Mouse (Mus musculus): ENCODE data around the gene Abcc6. TPM values are rescaled to one million over a fixed set of nuclear protein-coding genes. Genes with fewer than 3 reads are reported as not detected.

The Abcc6 gene
- polyA plus RNA-seq, 1 experiment from 2014 or later, result 3.3 TPM

- Histone ChIP-seq H3K4me1 (replicated peaks) (peaks cover 14% of the 10 kb centered on the region), H3K27me3 (replicated peaks) (no peaks in the 10 kb centered on the region), H3K9ac (no peak overlapping the region), H3K4me2 (replicated peaks) (no peak overlapping the region), H3K9me3 (no peaks in the 10 kb centered on the region), H3K27ac (no peak overlapping the region), H3K36me3 (peaks cover 38% of the 10 kb centered on the region), H3K4me3 (replicated peaks) (no peak overlapping the region)
- ATAC-seq, result no peak
- WGBS, result 81% methylated on average over 10 of the region's 10 CpGs
Measured at GRCm38 (mm10) chr7:46044106-46044505, 14.0 kb upstream of the Abcc6 start.

GRCm38 (mm10) chr7:46039873-46040272 is 9.8 kb upstream of the Abcc6 start:
- H3K4me1 ChIP-seq (replicated peaks), result peaks cover 29% of the 10 kb centered on the region
- peak; percentile 63 for ATAC-seq
- H3K36me3 ChIP-seq, result peaks cover 23% of the 10 kb centered on the region
- H3K9me3 ChIP-seq, result no peaks in the 10 kb centered on the region
- H3K4me3 ChIP-seq (replicated peaks), result no peak overlapping the region
- no peaks in the 10 kb centered on the region for H3K27me3 ChIP-seq (replicated peaks)
- H3K27ac ChIP-seq, result peak overlapping the region; percentile 68
- H3K9ac ChIP-seq, result no peak overlapping the region
- WGBS, result 35% methylated on average over 2 of the region's 2 CpGs
- H3K4me2 ChIP-seq (replicated peaks), result no peak overlapping the region

- Histone ChIP-seq H3K9ac (no peak overlapping the region), H3K27ac (0 out of 2 replicates have a peak overlapping the region, but pooled peaks have one; percentile 76), H3K4me2 (replicated peaks) (peak overlapping the region; percentile 35; the same call in 1 of the 2 replicates), H3K36me3 (peaks cover 16% of the 10 kb centered on the region), H3K4me3 (replicated peaks) (no peak overlapping the region), H3K9me3 (no peaks in the 10 kb centered on the region), H3K27me3 (replicated peaks) (no peaks in the 10 kb centered on the region), H3K4me1 (replicated peaks) (peaks cover 35% of the 10 kb centered on the region)
- ATAC-seq, result peak; percentile 50
- WGBS, result 64% methylated on average over 6 of the region's 6 CpGs
Measured at GRCm38 (mm10) chr7:46037433-46037832, 7.3 kb upstream of the Abcc6 start.

GRCm38 (mm10) chr7:46035468-46035867 is 5.4 kb upstream of the Abcc6 start:
- Histone ChIP-seq H3K27me3 (replicated peaks) (no peaks in the 10 kb centered on the region), H3K27ac (0 out of 2 replicates have a peak overlapping the region, but pooled peaks have one; percentile 58), H3K36me3 (no peaks in the 10 kb centered on the region), H3K9me3 (no peaks in the 10 kb centered on the region), H3K9ac (no peak overlapping the region; the same call in 1 of the 2 replicates), H3K4me2 (replicated peaks) (peak overlapping the region; percentile 71), H3K4me3 (replicated peaks) (peak overlapping the region; percentile 94; the same call in 1 of the 2 replicates), H3K4me1 (replicated peaks) (peaks cover 42% of the 10 kb centered on the region)
- 73% methylated on average over 2 of the region's 2 CpGs for WGBS
- no peak for ATAC-seq

- Histone ChIP-seq H3K4me2 (replicated peaks) (peak overlapping the region; percentile 71), H3K9me3 (no peaks in the 10 kb centered on the region), H3K27ac (0 out of 2 replicates have a peak overlapping the region, but pooled peaks have one; percentile 13), H3K36me3 (no peaks in the 10 kb centered on the region), H3K27me3 (replicated peaks) (no peaks in the 10 kb centered on the region), H3K4me3 (replicated peaks) (peak overlapping the region; percentile 94), H3K9ac (peak overlapping the region; percentile 88), H3K4me1 (replicated peaks) (peaks cover 42% of the 10 kb centered on the region)
- ATAC-seq, result no peak
- 72% methylated on average over 2 of the region's 2 CpGs for WGBS
Measured at GRCm38 (mm10) chr7:46034991-46035390, 4.9 kb upstream of the Abcc6 start.

- ATAC-seq, result peak; percentile 17; the same call in 1 of the 2 replicates
- Histone ChIP-seq H3K27me3 (replicated peaks) (no peaks in the 10 kb centered on the region), H3K4me3 (replicated peaks) (peak overlapping the region; percentile 94), H3K9ac (peak overlapping the region; percentile 88), H3K27ac (peak overlapping the region; percentile 40; the same call in 1 of the 2 replicates), H3K4me2 (replicated peaks) (peak overlapping the region; percentile 71), H3K36me3 (no peaks in the 10 kb centered on the region), H3K9me3 (no peaks in the 10 kb centered on the region), H3K4me1 (replicated peaks) (peaks cover 34% of the 10 kb centered on the region)
- under 1% methylated on average over 35 of the region's 35 CpGs for WGBS
Measured at GRCm38 (mm10) chr7:46033870-46034337, 3.8 kb upstream of the Abcc6 start.

- Histone ChIP-seq H3K9ac (peak within 1 kb of the TSS; percentile 88), H3K4me2 (replicated peaks) (peak within 1 kb of the TSS; percentile 71), H3K9me3 (no peaks in the 10 kb centered on the region), H3K27ac (peak within 1 kb of the TSS; percentile 40; the same call in 1 of the 2 replicates), H3K27me3 (replicated peaks) (no peaks in the 10 kb centered on the region), H3K36me3 (no peaks in the 10 kb centered on the region), H3K4me3 (replicated peaks) (peak within 1 kb of the TSS; percentile 94), H3K4me1 (replicated peaks) (peaks cover 29% of the 10 kb centered on the region)
- whole genome bisulfite sequencing, result 7% methylated on average over 38 of the region's 44 CpGs
- ATAC-seq, result peak; percentile 83
Measured at GRCm38 (mm10) chr7:46033109-46033869, 3.2 kb upstream of the Abcc6 start, which contains the start of gene Nomo1. Gene Nomo1, plus strand, starts transcription at chr7:46033698.

GRCm38 (mm10) chr7:46031075-46031474 is 973 bp upstream of the Abcc6 start:
- Histone ChIP-seq H3K4me2 (replicated peaks) (peak overlapping the region; percentile 46), H3K9ac (no peak overlapping the region), H3K36me3 (no peaks in the 10 kb centered on the region), H3K27ac (peak overlapping the region; percentile 81), H3K27me3 (replicated peaks) (no peaks in the 10 kb centered on the region), H3K4me1 (replicated peaks) (peaks cover 25% of the 10 kb centered on the region), H3K4me3 (replicated peaks) (no peak overlapping the region), H3K9me3 (no peaks in the 10 kb centered on the region)
- WGBS, result 50% methylated on average over 2 of the region's 2 CpGs
- no peak for ATAC-seq

- no peaks in the 10 kb centered on the region for H3K27me3 ChIP-seq (replicated peaks)
- peak overlapping the region; percentile 10; the same call in 1 of the 2 replicates for H3K4me3 ChIP-seq (replicated peaks)
- H3K36me3 ChIP-seq, result no peaks in the 10 kb centered on the region
- peaks cover 9% of the 10 kb centered on the region for H3K4me1 ChIP-seq (replicated peaks)
- no peaks in the 10 kb centered on the region for H3K9me3 ChIP-seq
- WGBS, result 66% methylated on average over 9 of the region's 9 CpGs
- H3K4me2 ChIP-seq (replicated peaks), result peak overlapping the region; percentile 46
- H3K9ac ChIP-seq, result no peak overlapping the region; the same call in 1 of the 2 replicates
- peak overlapping the region; percentile 81 for H3K27ac ChIP-seq
- ATAC-seq, result peak; percentile 61
Measured at GRCm38 (mm10) chr7:46029299-46030144, 580 bp downstream of the Abcc6 start.

- Histone ChIP-seq H3K9ac (0 out of 2 replicates have a peak overlapping the region, but pooled peaks have one; percentile 0), H3K27ac (no peak overlapping the region), H3K4me2 (replicated peaks) (0 out of 2 replicates have a peak overlapping the region, but pooled peaks have one; percentile 4), H3K4me1 (replicated peaks) (peaks cover 6% of the 10 kb centered on the region; the same call in 1 of the 2 replicates), H3K36me3 (no peaks in the 10 kb centered on the region), H3K9me3 (no peaks in the 10 kb centered on the region), H3K27me3 (replicated peaks) (no peaks in the 10 kb centered on the region), H3K4me3 (replicated peaks) (no peak overlapping the region)
- WGBS, result 72% methylated on average over 10 of the region's 10 CpGs
- 0 out of 2 replicates have a peak, but pooled peaks have one; percentile 3 for ATAC-seq
Measured at GRCm38 (mm10) chr7:46028681-46029080, 1.4 kb downstream of the Abcc6 start.

- Histone ChIP-seq H3K4me3 (replicated peaks) (no peak overlapping the region), H3K27me3 (replicated peaks) (no peaks in the 10 kb centered on the region), H3K9ac (no peak overlapping the region), H3K4me2 (replicated peaks) (no peak overlapping the region), H3K36me3 (no peaks in the 10 kb centered on the region), H3K27ac (no peak overlapping the region), H3K4me1 (replicated peaks) (no peaks in the 10 kb centered on the region), H3K9me3 (no peaks in the 10 kb centered on the region)
- 78% methylated on average over 9 of the region's 9 CpGs for WGBS
- ATAC-seq, result no peak
Measured at GRCm38 (mm10) chr7:46025436-46025835, 4.7 kb downstream of the Abcc6 start.

GRCm38 (mm10) chr7:46021951-46022350 is 8.2 kb downstream of the Abcc6 start:
- Histone ChIP-seq H3K9ac (no peak overlapping the region), H3K4me2 (replicated peaks) (no peak overlapping the region), H3K4me3 (replicated peaks) (no peak overlapping the region), H3K36me3 (no peaks in the 10 kb centered on the region), H3K9me3 (no peaks in the 10 kb centered on the region), H3K27ac (no peak overlapping the region), H3K27me3 (replicated peaks) (no peaks in the 10 kb centered on the region), H3K4me1 (replicated peaks) (no peaks in the 10 kb centered on the region)
- ATAC-seq, result no peak
- 40% methylated on average over 4 of the region's 4 CpGs for WGBS
